Mouse (Mus musculus) heart, adult 2 months (tissue): ENCODE data around the gene Evpl.

Experiments used
- CTCF ChIP-seq: fragments of 200-600 bp; IDR thresholded peaks from 2 replicates; pipeline ENCODE4 v1.8.1; 2022; ENCODE audit warnings: antibody characterized with exemption, mild to moderate bottlenecking, moderate library complexity
- POLR2A ChIP-seq: fragments of 200-500 bp; IDR thresholded peaks from 2 replicates; pipeline ENCODE4 v1.6.1; 2011; ENCODE audit warnings: mild to moderate bottlenecking, low read depth, low read length, control low read depth; ENCODE audit not compliant: insufficient read depth

GRCm38 (mm10) chr11:116241744-116242235 lies 3.9 kb upstream of the Evpl start:
- no peak for TF ChIP-seq CTCF
- no peak for TF ChIP-seq POLR2A
